Mouse (Mus musculus) left cerebral cortex, adult 2 months (tissue): ENCODE measurements around the gene Insr. TPM values are rescaled to one million over a fixed set of nuclear protein-coding genes. Genes with fewer than 3 reads are reported as not detected.

Source experiments
- DNase-seq, 2 experiments: peaks; one replicate each; pipeline ENCODE4 v3.0.0; 2021 to 2022; ENCODE audit warnings: low spot score in 2 of 2, mixed read lengths in 1 of 2; ENCODE audit errors: extremely low spot score in 1 of 2
- H3K27ac ChIP-seq: fragments of 200-600 bp; 2 replicates; pipeline ENCODE4 v1.8.1; 2022
- H3K4me3 ChIP-seq: fragments of 200-600 bp; 2 replicates; pipeline ENCODE4 v1.8.1; 2022
- CTCF ChIP-seq: fragments of 200-600 bp; IDR thresholded peaks from 2 replicates; pipeline ENCODE4 v1.8.1; 2022; ENCODE audit warnings: antibody characterized with exemption, mild to moderate bottlenecking, moderate library complexity
- intact Hi-C: fragments of 180-260 bp; cut with DNase I; formaldehyde crosslinking; loops from one replicate; pipeline ENCODE4 v1.15.1; 2025
- total RNA-seq, 2 experiments: library from RNA; stranded (reverse); gene quantifications; 2 replicates each; pipeline ENCODE4 v1.2.3; 2021

Gene Insr
- total RNA-seq, 2 experiments from 2014 or later: 50.8 to 52.0 TPM

DNA sequence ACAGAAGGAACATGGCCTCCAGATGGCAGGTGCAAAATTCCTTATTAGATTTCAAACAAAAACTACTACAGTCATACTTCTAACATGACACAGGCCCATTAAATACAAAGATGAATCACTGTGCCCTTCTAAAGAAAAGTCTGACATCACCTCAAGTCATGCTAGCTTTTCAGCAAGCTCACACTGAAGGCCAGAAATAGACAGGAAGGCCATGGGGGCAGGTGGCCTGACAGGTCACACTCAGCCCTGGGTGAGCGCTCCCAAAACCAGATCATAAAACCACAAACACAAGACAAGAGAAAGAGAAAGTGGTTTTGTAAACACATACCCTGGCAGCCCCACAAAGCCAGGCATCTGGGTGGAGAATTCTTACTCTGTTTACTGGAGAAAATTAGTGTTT, 32.3 kb downstream of the Insr start:
- no peak overlapping the region for H3K4me3 ChIP-seq
- DNase-seq: no peak
- intact Hi-C loops: no loop called here
- TF ChIP-seq CTCF: no peak
- H3K27ac ChIP-seq: no peak overlapping the region

DNA sequence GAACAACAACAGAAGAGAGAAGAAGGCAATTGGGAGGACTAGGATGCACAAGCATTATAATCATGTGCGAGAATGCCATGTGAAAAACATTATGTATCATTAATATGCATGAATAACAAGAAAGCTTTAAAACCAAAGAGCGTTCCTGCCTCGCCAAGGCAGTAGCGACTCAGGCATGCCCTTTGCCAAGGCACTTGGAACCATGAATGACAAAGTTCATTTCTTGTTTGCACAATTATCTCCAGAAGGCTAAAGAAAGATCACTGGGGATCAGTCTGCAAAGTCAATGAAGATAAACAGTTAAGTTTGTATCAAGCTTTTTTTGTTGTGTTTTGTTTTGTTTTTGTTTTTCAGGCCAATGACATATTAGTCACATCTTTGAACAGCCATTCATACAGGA, 36.2 kb downstream of the Insr start:
- intact Hi-C loops: no loop called here
- no peak overlapping the region for H3K27ac ChIP-seq
- TF ChIP-seq CTCF: no peak
- no peak for DNase-seq
- no peak overlapping the region for H3K4me3 ChIP-seq

DNA sequence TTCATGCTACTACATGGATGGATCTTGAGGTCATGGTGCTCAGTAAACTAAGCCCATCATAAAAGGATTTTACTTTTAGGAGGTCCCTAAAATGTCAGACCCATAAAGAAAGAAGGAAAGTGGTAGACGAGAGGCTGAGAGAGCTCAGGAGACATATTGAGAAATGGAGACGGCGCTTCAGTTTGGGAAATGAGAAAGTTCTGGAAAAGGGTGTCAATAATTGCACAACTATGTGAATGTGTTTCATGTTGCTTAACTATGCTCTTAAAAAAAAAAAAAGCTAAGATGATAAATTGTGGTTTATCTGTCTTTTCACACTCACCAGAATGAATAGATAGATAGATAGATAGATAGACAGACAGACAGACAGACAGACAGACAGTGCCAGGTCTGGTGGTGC, 38.7 kb downstream of the Insr start:
- Histone ChIP-seq H3K4me3 (no peak overlapping the region), H3K27ac (no peak overlapping the region)
- DNase-seq: no peak
- intact Hi-C loops: no loop called here
- no peak for TF ChIP-seq CTCF

DNA sequence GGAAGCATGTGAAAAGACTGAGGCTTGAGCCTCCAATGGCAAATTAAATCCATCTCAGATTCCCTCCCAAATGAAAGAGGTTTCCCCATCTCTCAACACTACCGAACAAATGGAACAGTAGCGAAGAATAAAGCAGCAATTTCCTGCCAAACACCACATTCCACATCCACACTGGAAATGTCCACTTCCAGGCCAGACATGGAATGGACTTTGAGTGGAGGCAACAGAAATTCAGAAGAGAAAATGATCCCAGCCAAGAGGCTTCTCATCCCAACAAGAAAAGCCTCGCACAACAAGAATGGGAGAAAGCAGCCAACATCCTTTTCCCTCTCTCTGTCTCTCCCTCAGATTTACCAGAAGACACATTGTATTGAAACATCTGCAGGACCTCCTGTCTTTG, 39.8 kb downstream of the Insr start:
- no peak overlapping the region for H3K27ac ChIP-seq
- intact Hi-C loops: no loop called here
- TF ChIP-seq CTCF: no peak
- no peak overlapping the region for H3K4me3 ChIP-seq
- DNase-seq: no peak

DNA sequence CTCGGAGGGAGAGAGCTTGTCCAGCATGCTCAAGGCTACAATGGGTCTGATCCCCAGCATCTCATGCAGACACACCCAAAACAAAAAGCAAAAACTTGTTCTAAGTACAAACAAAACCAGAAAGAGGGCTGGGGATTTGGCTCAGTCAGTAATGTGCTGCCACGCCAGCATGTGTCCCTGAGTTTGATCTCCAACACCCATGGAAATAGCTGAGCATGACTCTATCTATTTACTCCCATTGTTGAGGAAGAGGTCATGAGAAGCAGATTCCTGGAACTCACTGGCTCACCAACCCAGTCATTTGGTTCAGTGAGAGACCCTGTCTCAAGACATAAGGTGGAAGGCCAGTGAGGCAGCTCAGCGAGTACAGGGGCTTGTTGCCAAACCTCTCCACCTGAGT, 40.6 kb downstream of the Insr start:
- DNase-seq: no peak
- Histone ChIP-seq H3K4me3 (no peak overlapping the region), H3K27ac (no peak overlapping the region)
- no peak for TF ChIP-seq CTCF
- intact Hi-C loops: no loop called here

DNA sequence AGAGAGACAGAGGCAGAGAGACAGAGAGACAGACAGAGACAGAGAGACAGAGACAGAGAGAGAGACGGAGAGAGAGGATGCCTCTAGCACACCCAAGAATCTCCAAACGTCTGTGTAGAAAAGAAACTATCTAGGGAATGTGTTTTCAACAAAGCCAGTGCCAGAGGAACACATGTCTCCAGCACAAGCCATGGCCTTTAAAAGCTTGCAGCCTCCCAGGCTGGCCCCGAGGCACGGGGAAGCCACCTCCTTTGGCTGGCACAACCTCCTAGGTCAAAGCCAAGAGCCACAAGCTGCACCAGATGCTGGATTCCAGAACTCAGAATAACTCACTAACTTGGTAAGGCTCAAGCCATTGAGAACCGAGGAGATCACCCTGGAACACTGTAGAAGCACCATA, 42.1 kb downstream of the Insr start:
- intact Hi-C loops: no loop called here
- H3K27ac ChIP-seq: no peak overlapping the region
- H3K4me3 ChIP-seq: no peak overlapping the region
- no peak for TF ChIP-seq CTCF
- no peak for DNase-seq

DNA sequence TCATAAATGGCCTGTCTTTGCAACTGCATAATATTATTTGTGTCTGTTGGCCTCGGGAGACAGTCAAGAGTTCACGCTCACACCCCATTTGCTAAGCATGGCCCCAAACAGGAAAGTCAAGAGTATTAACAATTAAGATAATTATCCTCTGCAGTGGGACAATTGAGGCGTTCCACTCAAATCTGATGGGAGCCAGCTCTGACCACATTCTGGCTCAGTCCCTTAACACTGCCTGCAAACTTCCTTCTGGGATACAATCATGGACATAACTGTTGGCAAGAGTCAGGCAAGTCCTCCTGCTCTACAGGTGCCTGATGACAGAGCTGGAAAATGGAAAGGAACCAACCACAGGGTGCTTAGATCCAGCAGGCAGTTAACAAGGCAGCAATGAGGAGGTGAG, 43.1 kb downstream of the Insr start:
- intact Hi-C loops: no loop called here
- H3K4me3 ChIP-seq: no peak overlapping the region

DNA sequence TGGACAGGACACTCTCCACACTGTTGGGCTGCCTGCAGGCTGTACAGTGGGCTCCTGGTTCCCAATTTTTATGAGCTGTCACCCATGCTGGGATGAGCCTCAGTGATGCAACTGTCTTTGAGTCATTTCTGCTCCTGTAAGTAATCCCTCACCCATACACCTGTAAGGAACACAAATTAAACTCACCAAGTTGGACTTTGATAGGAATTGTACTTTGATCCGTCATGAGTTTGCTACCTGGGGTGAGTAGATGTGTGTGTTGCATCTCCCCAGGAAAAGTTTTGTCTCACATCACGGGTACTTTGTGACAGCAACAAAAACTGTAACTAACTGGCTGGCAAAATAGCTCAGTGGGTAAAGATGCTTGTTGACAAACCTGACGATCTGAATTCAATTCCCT, 44.8 kb downstream of the Insr start:
- H3K27ac ChIP-seq: no peak overlapping the region
- DNase-seq: no peak
- intact Hi-C loops: no loop called here
- H3K4me3 ChIP-seq: no peak overlapping the region
- no peak for TF ChIP-seq CTCF

More for the DNA sequence above, 43.1 kb downstream of the Insr start:
- H3K27ac ChIP-seq: no peak overlapping the region
- no peak for TF ChIP-seq CTCF
- DNase-seq: no peak

DNA sequence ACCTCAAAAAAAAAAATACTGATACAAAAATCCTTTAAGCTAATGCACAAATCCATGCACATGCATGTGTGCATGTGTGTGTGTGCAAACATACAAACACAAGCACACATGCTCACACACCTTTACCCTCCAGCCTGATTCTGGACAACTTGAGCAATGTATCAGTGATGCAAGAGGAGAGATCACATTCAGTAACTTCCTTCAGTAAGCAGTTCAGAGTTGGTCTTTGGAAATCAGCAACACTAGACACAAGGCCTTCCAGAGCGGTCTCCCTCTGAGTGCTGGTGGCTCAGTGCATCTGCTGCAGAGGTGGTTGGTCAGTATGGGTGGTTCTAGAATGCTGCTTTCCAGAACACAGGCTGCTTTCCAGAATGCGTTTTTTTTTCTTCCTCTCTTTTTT, 46.8 kb downstream of the Insr start:
- Histone ChIP-seq H3K27ac (no peak overlapping the region), H3K4me3 (no peak overlapping the region)
- intact Hi-C loops: no loop called here
- TF ChIP-seq CTCF: no peak
- no peak for DNase-seq

DNA sequence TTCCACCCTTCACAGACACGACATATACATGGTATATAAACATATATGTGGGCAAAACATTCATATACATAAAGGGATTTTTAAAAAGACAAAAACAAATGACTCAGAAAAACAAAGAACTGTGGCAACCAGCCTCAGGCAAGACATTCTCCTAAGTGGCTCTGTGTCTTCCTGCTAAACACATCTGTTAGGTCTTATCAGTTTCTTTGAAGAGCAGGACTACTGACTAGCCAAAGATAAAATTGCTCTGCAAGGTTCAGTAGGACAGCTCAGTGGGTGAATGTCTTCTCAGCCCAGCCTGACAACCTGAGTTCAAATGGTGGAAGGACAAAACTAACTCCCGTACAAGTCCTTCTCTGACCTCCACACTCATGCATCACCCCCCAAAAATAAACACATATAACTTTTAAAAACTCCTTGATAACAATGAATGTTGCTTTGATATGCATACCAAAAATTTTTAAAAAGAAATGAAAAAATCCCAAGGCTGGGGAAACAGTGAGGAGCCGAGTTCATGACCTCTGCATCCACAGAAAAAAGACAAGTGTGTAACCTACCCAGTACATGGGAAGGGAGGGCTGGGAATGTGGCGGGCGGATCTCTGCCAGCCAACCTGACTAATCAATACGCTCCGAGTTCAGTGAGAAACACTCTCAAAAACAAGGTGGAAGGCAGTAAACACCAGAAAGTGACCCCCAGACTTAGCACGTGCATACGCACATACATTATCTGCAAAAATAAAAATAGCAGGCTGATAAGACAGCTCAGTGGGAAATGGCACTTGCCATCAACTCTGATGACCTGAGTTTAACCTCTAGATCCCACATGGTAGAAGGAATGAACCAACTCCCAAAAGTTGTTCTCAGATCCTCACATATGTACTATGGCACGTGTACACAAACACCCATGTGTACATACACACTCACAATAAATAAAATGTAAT, 49.0 kb downstream of the Insr start:
- H3K27ac ChIP-seq: no peak overlapping the region

DNA sequence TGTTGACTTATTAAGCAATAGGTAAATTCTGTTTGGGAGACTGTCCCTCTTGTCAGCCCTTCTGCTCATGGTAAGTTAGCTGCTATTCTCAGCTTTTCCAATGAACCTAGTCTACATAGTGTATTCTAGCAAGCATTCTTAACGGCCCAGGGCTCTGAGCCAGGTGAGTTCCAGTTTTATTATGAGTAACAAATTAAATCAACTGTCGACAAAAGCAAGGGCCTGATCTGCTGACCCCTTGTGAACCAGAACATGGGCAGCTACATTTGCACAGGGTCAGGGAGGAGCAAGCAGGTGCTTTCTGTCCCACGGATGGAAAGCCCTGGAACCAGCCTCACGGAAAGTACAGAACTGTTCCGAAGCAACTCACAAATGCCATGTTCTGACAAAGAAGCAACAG, 52.0 kb downstream of the Insr start:
- DNase-seq: no peak
- TF ChIP-seq CTCF: no peak
- H3K27ac ChIP-seq: no peak overlapping the region
- intact Hi-C loops: no loop called here
- no peak overlapping the region for H3K4me3 ChIP-seq

More for the DNA sequence above, 49.0 kb downstream of the Insr start:
- intact Hi-C loops: no loop called here
- no peak for TF ChIP-seq CTCF
- DNase-seq: no peak
- H3K4me3 ChIP-seq: no peak overlapping the region

DNA sequence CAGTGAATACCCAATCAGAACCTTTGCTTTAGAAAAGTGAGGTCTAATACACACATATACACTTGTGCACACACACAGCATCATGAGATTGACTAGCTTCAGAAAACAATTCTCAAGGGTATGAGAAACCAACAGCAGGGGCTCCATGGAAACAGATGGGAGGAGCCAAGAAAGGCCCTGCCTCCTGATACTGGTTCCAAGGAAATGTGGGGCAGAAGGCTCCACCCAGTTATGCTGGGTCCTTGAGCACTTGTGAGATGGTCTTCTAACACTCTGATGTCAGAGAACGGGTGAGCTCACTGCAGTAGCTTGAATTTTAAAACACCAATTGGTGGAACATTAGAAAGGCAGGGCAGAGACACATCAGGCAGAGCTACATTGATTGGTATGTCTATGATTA, 53.7 kb downstream of the Insr start:
- intact Hi-C loops: no loop called here
- Histone ChIP-seq H3K27ac (no peak overlapping the region; the same call in 1 of the 2 replicates), H3K4me3 (no peak overlapping the region)
- DNase-seq: no peak
- no peak for TF ChIP-seq CTCF

DNA sequence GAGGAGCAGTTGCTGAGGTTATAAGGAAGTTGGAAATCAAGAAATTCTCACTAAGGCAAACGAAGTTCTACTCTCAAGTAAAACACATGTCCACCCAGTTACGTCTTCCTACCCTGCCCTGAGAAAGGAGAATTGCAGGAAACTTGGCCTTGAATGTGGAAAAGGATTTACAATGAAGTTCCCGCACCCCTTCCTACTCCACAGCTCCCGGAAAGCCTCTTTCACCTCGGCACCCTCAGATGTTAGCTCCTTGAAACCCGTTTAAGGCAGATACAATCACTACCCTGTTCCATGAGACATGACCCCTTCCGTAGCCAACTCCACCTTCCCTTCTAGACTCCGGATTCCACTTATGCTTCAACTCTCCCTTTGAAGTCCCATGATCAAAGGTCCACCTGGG, 54.2 kb downstream of the Insr start:
- intact Hi-C loops: no loop called here
- no peak for TF ChIP-seq CTCF
- H3K27ac ChIP-seq: no peak overlapping the region

More for the DNA sequence above, 54.2 kb downstream of the Insr start:
- no peak for DNase-seq
- H3K4me3 ChIP-seq: no peak overlapping the region
